Comparison of ENCODE assay signal across 8 mouse cellular contexts in genomic region chr17:86231741-86232179, GRCm38 (mm10).
DNase-seq lines count a peak whose midpoint lies in the region; ATAC-seq and TF ChIP-seq lines count a peak whose summit lies in the region.
"Had no signal": no experiment of that assay in that cellular context is flagged by ENCODE, and none has a peak within 500 bp of the region (broad histone marks: within the 10 kb centered on the region; RNA-seq: fewer than 3 reads in every experiment).

No protein-coding gene starts in this region.

- peak; percentile 54 to 68 for ATAC-seq in hematopoietic stem cell, adult 5-6 weeks (replicated peaks in 1 of 2; ENCODE audit: insufficient read depth in 1 of 2, low FRiP score in 2 of 2, low TSS enrichment in 1 of 2, low read depth in 1 of 2, poor library complexity in 2 of 2, severe bottlenecking in 2 of 2)
- ATAC-seq in neural tube, embryonic 13.5 days (ENCODE audit: low read depth): peak; percentile 90
- ATAC-seq in erythroid progenitor cell, adult 5-6 weeks (replicated peaks; ENCODE audit: low FRiP score, poor library complexity, severe bottlenecking): no peak

- H3K4me3 ChIP-seq in layer of hippocampus, adult 2 months: peak overlapping the region; percentile 22; the same call in 1 of the 2 replicates
- no peak overlapping the region for H3K4me3 ChIP-seq in neural tube, embryonic 13.5 days
- H3K4me3 ChIP-seq: megakaryocyte, embryonic 14.5 days had no signal

- no peak for TF ChIP-seq CTCF in layer of hippocampus, adult 2 months (conservative IDR thresholded peaks at IDR 0.05)

- H3K9ac ChIP-seq in neural tube, embryonic 13.5 days: no peak overlapping the region

- H3K4me2 ChIP-seq in neural tube, embryonic 13.5 days: no peak overlapping the region

- H3K9me3 ChIP-seq in neural tube, embryonic 13.5 days: no peaks in the 10 kb centered on the region

- 63% methylated on average over 12 of the region's 12 CpGs for WGBS in neural tube, embryonic 13.5 days

- no peaks in the 10 kb centered on the region for H3K36me3 ChIP-seq in neural tube, embryonic 13.5 days

- no peak for DNase-seq in layer of hippocampus, adult 2 months (ENCODE audit: low spot score in 2 of 2)
- DNase-seq in layer of hippocampus, adult 9-10 months (ENCODE audit: low spot score): no peak
- DNase-seq in cerebellum, adult 18-20 months: peak; percentile 76 to 78
- DNase-seq in frontal cortex, postnatal 10 days (ENCODE audit: low spot score in 2 of 2): no peak

- peaks cover 22% of the 10 kb centered on the region for H3K4me1 ChIP-seq in neural tube, embryonic 13.5 days (replicated peaks)

- no peaks in the 10 kb centered on the region for H3K27me3 ChIP-seq in neural tube, embryonic 13.5 days
- H3K27me3 ChIP-seq: megakaryocyte, embryonic 14.5 days had no signal

- H3K27ac ChIP-seq in layer of hippocampus, adult 2 months: peak overlapping the region; percentile 80
- H3K27ac ChIP-seq in neural tube, embryonic 13.5 days (replicated peaks): peak overlapping the region; percentile 73

Comparison
In these comparisons a context has a peak if more than half of its experiments do, and no peak if none do; other contexts are left out.
1. DNase-seq: peak in cerebellum, adult 18-20 months (2 of 2); none in layer of hippocampus, adult 2 months (0 of 2), layer of hippocampus, adult 9-10 months (single experiment) and frontal cortex, postnatal 10 days (0 of 2).